Comparison of ENCODE assay signal across 11 mouse cellular contexts in the genomic region with DNA sequence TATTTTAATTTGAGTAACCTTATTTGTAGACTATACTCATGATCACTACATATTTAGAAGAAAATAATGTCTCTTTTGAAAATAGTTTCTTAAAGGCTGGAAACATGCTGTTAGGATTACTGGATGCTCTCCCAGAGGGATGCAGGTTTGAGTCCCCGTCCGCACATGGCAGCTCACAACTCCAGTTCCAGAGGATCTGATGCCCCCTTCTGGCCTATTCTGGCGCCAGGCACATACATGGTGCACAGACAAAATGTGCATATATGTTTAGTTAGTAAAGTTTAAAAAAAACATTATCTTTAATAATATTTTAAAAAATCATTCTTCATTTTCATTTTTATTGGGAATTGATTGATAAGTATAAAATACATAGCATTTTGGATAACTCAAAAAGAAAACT. TPM values are rescaled to one million over a fixed set of nuclear protein-coding genes. Genes with fewer than 3 reads are reported as not detected.
A peak's percentile ranks its signal among the peaks of the same experiment; 100 is the strongest.
DNase-seq lines count a peak whose midpoint lies in the region; ATAC-seq lines count a peak whose summit lies in the region.
"Had no signal": no experiment of that assay in that cellular context is flagged by ENCODE, and none has a peak within 500 bp of the region (broad histone marks: within the 10 kb centered on the region; RNA-seq: fewer than 3 reads in every experiment).

No protein-coding gene starts in this region.

- no peak overlapping the region for H3K27ac ChIP-seq in kidney, embryonic 14.5 days (ENCODE audit: low read depth, low read length)

- H3K4me3 ChIP-seq in kidney, embryonic 14.5 days (ENCODE audit: low read length) = no peak overlapping the region
- H3K4me3 ChIP-seq: heart, embryonic 12.5 days had no signal

- no peaks in the 10 kb centered on the region for H3K36me3 ChIP-seq in kidney, embryonic 14.5 days (ENCODE audit: control insufficient read depth, insufficient read depth, low read length)

- 85% methylated on average over 3 of the region's 3 CpGs for WGBS in kidney, embryonic 14.5 days

- no peak overlapping the region for H3K9ac ChIP-seq in kidney, embryonic 14.5 days (ENCODE audit: low read depth, low read length)
- H3K9ac ChIP-seq: heart, embryonic 12.5 days had no signal

- peak; percentile 5 for DNase-seq in adrenal gland, postnatal 10 days
- DNase-seq in adrenal gland, postnatal 14 days = no peak
- peak; percentile 7 to 10 for DNase-seq in kidney, postnatal 4 days
- DNase-seq in thymus, postnatal 14 days = peak; percentile 9
- DNase-seq in thymus, postnatal 25 days = no peak
- no peak for DNase-seq in adipocyte (ENCODE audit: low spot score)
- DNase-seq in adrenal gland, adult 18-20 months (ENCODE audit: low spot score in 2 of 2) = no peak
- DNase-seq: adrenal gland, adult 8-10 months had no signal

- H3K27me3 ChIP-seq in kidney, embryonic 14.5 days (ENCODE audit: control insufficient read depth, insufficient read depth, low read length) = no peaks in the 10 kb centered on the region
- H3K27me3 ChIP-seq: heart, embryonic 12.5 days; megakaryocyte, embryonic 14.5 days had no signal

- H3K9me3 ChIP-seq in kidney, embryonic 14.5 days (ENCODE audit: control insufficient read depth, low read length) = no peaks in the 10 kb centered on the region

- ATAC-seq in kidney, embryonic 14.5 days (ENCODE audit: low FRiP score, low TSS enrichment) = no peak

- H3K4me2 ChIP-seq in kidney, embryonic 14.5 days (replicated peaks; ENCODE audit: low read depth, low read length) = no peak overlapping the region
- H3K4me2 ChIP-seq: heart, embryonic 12.5 days had no signal

- no peaks in the 10 kb centered on the region for H3K4me1 ChIP-seq in kidney, embryonic 14.5 days (ENCODE audit: control insufficient read depth, insufficient read depth, low read length)
- H3K4me1 ChIP-seq: heart, embryonic 12.5 days; megakaryocyte, embryonic 14.5 days had no signal

RNA-seq across cellular contexts. Expression of a gene that starts 47.9 kb away (rescaled TPM):
- total RNA-seq in adrenal gland, postnatal 10 days (2021) = 1 to 10 TPM; 5.0 to 5.5 TPM
- 5.4 and 6.8 TPM in 2 replicates for total RNA-seq in adrenal gland, postnatal 14 days (2021)
- 1.2 and 1.7 TPM in 2 replicates for polyA plus RNA-seq in kidney, embryonic 14.5 days (2014; fragmentation: Nextera tagmentation; extraction: Ambion mirVana)
- 1 to 10 TPM; 5.1 to 7.7 TPM for total RNA-seq in adrenal gland, adult 18-20 months (2021)

Comparison
In these comparisons a context has a peak if more than half of its experiments do, and no peak if none do; other contexts are left out.
1. DNase-seq: peak in adrenal gland, postnatal 10 days (single experiment), kidney, postnatal 4 days (2 of 2) and thymus, postnatal 14 days (single experiment); none in adrenal gland, postnatal 14 days (single experiment), thymus, postnatal 25 days (single experiment), adipocyte (single experiment) and adrenal gland, adult 18-20 months (0 of 2).